ENCODE assay signal across 9 mouse cellular contexts in genomic region chr8:77440324-77440880, GRCm38 (mm10).
A peak's percentile ranks its signal among the peaks of the same experiment; 100 is the strongest.
DNase-seq lines count a peak whose midpoint lies in the region; TF ChIP-seq lines count a peak whose summit lies in the region.
"Had no signal": no experiment of that assay in that cellular context is flagged by ENCODE, and none has a peak within 500 bp of the region (broad histone marks: within the 10 kb centered on the region; RNA-seq: fewer than 3 reads in every experiment).

No protein-coding gene starts in this region.

- peaks cover 73% of the 10 kb centered on the region for H3K4me1 ChIP-seq in bone marrow macrophage, adult 2 months (ENCODE audit: control insufficient read depth, insufficient read depth, low read length)

- no peak for TF ChIP-seq POLR2A in bone marrow macrophage, adult 2 months (IDR thresholded peaks at IDR 0.05; ENCODE audit: borderline replicate concordance, low read depth, low read length)

- no peak overlapping the region for H3K4me3 ChIP-seq in left cerebral cortex, adult 2 months
- no peak overlapping the region for H3K4me3 ChIP-seq in bone marrow macrophage, adult 2 months (ENCODE audit: insufficient read depth, low read length)
- H3K4me3 ChIP-seq: embryonic facial prominence, embryonic 12.5 days had no signal

- peak; percentile 50 to 62 for DNase-seq in cerebellum, postnatal 10 days
- no peak for DNase-seq in cerebellum, postnatal 4 days (ENCODE audit: low spot score in 2 of 2)
- DNase-seq in left cerebral cortex, adult 2 months (ENCODE audit: extremely low spot score in 1 of 2, low spot score in 2 of 2) = no peak
- DNase-seq in left cerebral cortex, postnatal 25 days (ENCODE audit: low spot score in 2 of 2) = no peak
- DNase-seq in 416B (ENCODE audit: low read depth) = peak; percentile 36
- DNase-seq in urinary bladder, postnatal 14 days (ENCODE audit: low spot score) = no peak
- DNase-seq in urinary bladder, adult 2 months (ENCODE audit: low spot score) = no peak

- no peak overlapping the region for H3K27ac ChIP-seq in left cerebral cortex, adult 2 months
- peak overlapping the region; percentile 70 for H3K27ac ChIP-seq in bone marrow macrophage, adult 2 months (ENCODE audit: insufficient read depth, low read depth, low read length)
- H3K27ac ChIP-seq: embryonic facial prominence, embryonic 12.5 days had no signal

- intact Hi-C loops in left cerebral cortex, adult 2 months (cut with DNase I) = loop anchor here (5.0 kb wide), 1 partner anchor 77 kb away; the partner anchor contains the start of gene Arhgap10
- intact Hi-C loops in left cerebral cortex, postnatal 25 days (cut with DNase I) = no loop called here

- TF ChIP-seq CTCF in left cerebral cortex, adult 2 months (IDR thresholded peaks at IDR 0.05) = peak; percentile 39
- TF ChIP-seq CTCF in bone marrow macrophage, adult 2 months (IDR thresholded peaks at IDR 0.05; ENCODE audit: low read depth, low read length) = peak; percentile 59; the same call in 1 of the 2 replicates

Comparison
In these comparisons a context has a peak if more than half of its experiments do, and no peak if none do; other contexts are left out.
1. DNase-seq: peak in cerebellum, postnatal 10 days (2 of 2) and 416B (single experiment); none in cerebellum, postnatal 4 days (0 of 2), left cerebral cortex, adult 2 months (0 of 2), left cerebral cortex, postnatal 25 days (0 of 2), urinary bladder, postnatal 14 days (single experiment) and urinary bladder, adult 2 months (single experiment).